Comparison of ENCODE assay signal across 32 mouse cellular contexts in the genomic region with DNA sequence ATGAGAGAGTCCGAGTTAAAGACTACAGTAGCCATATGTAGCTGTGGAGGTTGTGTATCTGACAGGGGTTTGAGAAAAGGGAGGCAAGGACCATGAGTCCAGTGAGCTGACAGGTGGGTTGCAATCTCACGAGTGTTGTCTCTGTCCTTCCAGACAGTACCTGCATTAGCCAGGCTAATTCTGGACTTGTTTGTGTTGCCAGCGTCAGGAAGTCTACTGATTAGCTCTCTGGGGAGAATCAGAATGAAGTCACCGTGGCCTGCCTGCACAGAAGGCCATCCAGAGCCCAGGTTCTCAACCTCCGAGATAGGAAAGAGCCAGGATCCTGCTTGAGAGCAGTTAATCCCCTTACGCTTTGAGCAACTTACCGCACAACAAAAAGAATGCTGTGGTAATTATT.
"Had no signal": no experiment of that assay in that cellular context is flagged by ENCODE, and none has a peak within 500 bp of the region (broad histone marks: within the 10 kb centered on the region; RNA-seq: fewer than 3 reads in every experiment).

No protein-coding gene starts in this region.

- H3K4me1 ChIP-seq: hindbrain, embryonic 10.5 days; hindbrain, embryonic 12.5 days; hindbrain, embryonic 15.5 days; intestine, embryonic 15.5 days; kidney, embryonic 15.5 days had no signal

- H3K27me3 ChIP-seq: heart, embryonic 12.5 days; heart, embryonic 13.5 days; heart, embryonic 15.5 days; hindbrain, embryonic 12.5 days; hindbrain, embryonic 13.5 days; hindbrain, embryonic 15.5 days; intestine, embryonic 15.5 days; kidney, embryonic 15.5 days had no signal

- DNase-seq: heart, postnatal 14 days; heart, postnatal 36 days; heart, postnatal 4 days; kidney, adult 11 months; kidney, adult 18-20 months; kidney, adult 2 months; kidney, adult 8-10 months; kidney, adult 9 months; kidney, postnatal 10 days; kidney, postnatal 14 days; kidney, postnatal 25 days; kidney, postnatal 4 days; layer of hippocampus, adult 9-11 months; layer of hippocampus, postnatal 36 days had no signal

- H3K4me3 ChIP-seq: heart, embryonic 12.5 days; heart, embryonic 13.5 days; heart, embryonic 15.5 days; hindbrain, embryonic 10.5 days; hindbrain, embryonic 12.5 days; hindbrain, embryonic 13.5 days; hindbrain, embryonic 15.5 days; intestine, embryonic 15.5 days; kidney, embryonic 15.5 days; layer of hippocampus, adult 2 months; left cerebral cortex, adult 2 months had no signal

- ATAC-seq: hindbrain, embryonic 16.5 days; hindbrain, postnatal 0 days; inflammation-experienced regulatory T-cells, adult 6 months; intestine, embryonic 15.5 days; intestine, embryonic 16.5 days; intestine, postnatal 0 days had no signal

- H3K27ac ChIP-seq: heart, embryonic 13.5 days; heart, embryonic 15.5 days; hindbrain, embryonic 10.5 days; hindbrain, embryonic 12.5 days; hindbrain, embryonic 13.5 days; hindbrain, embryonic 14.5 days; hindbrain, embryonic 15.5 days; hindbrain, postnatal 0 days; intestine, embryonic 15.5 days; kidney, embryonic 15.5 days; kidney, postnatal 0 days; layer of hippocampus, adult 2 months; left cerebral cortex, adult 2 months had no signal
